Mouse (Mus musculus) erythroid progenitor cell, adult 5-6 weeks (primary cell): ENCODE measurements around the gene Tti1. TPM values are rescaled to one million over a fixed set of nuclear protein-coding genes. Genes with fewer than 3 reads are reported as not detected.
"Not testable (repeated sequence)": the region's sequence is repeated elsewhere in the genome, so short reads cannot be mapped to it uniquely, and the experiment has no call there.

Source experiments
- ATAC-seq: replicated peaks from 2 replicates; pipeline ENCODE4 v1.8.0; 2016; ENCODE audit warnings: moderate number of reproducible peaks, mild to moderate bottlenecking, moderate TSS enrichment, inconsistent platforms; ENCODE audit not compliant: poor library complexity, low FRiP score, severe bottlenecking
- total RNA-seq, 2 experiments: library from RNA; stranded (forward) in 1 of 2; stranded (reverse) in 1 of 2; fragments of 150-400 nt in 1 of 2; fragments of 186-747, 209-891 nt in 1 of 2; gene quantifications; 2 replicates each; pipeline versions ENCODE4 v1.2.3 to v1.2.4; 2015 to 2017; ENCODE audit warnings: low replicate concordance in 2 of 2

Tti1 gene
- total RNA-seq (2015; ENCODE audit: low replicate concordance) = 13.7 and 18.4 TPM in 2 replicates
- total RNA-seq (2017; ENCODE audit: low replicate concordance) = 9.2 and 16.4 TPM in 2 replicates

DNA sequence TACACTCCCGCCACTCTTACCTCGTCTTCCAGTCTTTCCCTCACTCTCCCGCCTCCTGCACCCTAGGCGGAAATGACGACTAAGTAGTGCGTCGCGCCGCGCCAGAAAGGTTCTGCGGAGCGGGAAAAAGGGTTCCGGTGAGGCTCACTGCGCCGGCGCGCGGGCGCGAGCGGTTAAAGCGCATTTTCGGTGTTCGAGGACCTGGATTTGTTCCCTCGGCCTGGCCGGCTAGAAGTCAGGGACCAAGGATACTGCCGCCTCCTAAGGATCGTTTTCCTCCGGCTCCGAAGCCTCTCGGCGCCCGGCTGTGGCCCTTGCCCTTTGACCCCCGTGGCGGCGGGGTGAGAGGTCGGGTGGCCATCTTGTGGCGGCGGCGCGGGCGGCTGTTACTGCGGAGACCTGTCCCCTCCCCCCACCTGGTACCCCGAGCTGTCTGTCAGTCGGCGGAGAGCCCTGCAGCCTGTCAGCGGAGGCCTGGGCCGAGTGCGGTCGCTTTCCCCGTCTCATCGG lies at the start of gene Tti1, which contains the start of gene Rprd1b:
Gene Tti1, minus strand, starts transcription at position 80 of the 510 bp plus-strand sequence.
Gene Rprd1b, plus strand, starts transcription at position 144 of the 510 bp plus-strand sequence.
- ATAC-seq = peak; percentile 92

DNA sequence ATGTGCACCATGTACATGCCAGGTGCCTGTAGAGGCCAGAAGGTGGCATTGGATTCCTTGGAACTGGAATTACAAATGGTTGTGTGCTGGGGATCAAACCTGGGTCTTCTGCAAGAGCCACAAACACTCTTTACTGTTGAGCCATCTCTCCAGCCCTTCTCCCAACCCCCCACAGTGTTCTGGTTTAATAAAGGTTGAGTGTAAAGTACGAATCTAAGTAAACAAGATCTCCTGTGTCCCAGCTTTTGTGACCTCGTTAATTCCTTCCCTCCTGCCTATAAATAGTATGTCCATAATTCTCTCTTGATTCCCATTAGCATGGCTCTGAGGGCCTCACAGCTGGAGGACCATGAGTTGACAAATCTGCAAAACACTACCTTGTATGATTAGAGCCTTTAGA lies 49.7 kb upstream of the Tti1 start:
- ATAC-seq = no peak

DNA sequence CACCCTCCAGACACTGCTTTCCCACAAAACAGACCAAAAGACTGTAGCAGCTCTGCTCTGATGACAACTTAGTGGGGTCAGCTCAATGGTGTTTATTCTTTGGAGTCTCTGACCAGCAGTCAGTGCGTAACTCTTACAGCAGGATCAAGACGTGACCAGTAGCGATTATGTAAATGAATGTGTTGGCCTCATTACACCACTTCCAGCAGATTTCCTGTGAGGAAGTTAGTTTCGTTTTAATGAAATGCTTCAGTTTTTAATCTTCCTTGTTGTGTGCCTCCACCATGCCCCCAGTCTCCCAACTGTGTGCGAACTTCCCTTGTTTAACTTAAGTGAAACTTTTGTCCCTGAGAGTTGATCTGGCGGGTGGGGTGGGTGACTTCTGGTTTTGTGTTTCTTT lies 48.5 kb upstream of the Tti1 start:
- ATAC-seq = no peak

DNA sequence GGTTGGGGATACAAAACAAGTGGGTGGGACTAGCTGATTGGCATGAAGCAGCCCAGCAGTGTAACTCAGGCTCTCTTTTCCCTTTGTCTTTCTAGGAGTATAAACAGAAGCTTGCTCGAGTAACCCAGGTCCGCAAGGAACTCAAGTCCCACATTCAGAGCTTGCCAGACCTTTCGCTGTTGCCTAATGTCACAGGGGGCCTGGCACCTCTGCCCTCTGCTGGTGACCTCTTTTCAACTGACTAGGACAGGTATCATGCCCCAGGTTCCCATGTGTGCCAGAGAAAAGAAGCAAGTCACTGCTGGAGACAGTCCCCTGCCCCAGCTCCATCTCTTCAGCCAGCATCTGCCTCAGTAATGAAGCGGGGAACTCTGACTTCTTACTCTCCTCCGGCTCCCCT lies 46.6 kb upstream of the Tti1 start:
- ATAC-seq = no peak

DNA sequence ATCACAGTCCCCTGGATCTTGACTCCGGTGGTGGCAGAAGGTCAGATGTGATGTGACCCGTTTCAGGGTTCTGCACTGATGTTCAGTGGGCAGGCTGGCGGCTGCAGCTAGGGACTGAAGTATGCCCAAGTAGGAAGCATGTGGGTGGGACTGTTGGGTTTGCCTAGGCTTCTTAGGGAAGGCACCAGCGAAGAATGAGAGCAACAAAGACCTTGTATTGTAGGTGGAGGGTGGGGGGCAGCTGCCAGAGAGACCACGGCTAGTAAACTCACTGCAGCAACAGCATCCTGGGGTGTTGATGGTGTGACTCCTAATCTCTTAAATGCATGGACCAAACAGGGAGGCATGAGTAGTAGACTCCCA lies 43.4 kb upstream of the Tti1 start:
- no peak for ATAC-seq

DNA sequence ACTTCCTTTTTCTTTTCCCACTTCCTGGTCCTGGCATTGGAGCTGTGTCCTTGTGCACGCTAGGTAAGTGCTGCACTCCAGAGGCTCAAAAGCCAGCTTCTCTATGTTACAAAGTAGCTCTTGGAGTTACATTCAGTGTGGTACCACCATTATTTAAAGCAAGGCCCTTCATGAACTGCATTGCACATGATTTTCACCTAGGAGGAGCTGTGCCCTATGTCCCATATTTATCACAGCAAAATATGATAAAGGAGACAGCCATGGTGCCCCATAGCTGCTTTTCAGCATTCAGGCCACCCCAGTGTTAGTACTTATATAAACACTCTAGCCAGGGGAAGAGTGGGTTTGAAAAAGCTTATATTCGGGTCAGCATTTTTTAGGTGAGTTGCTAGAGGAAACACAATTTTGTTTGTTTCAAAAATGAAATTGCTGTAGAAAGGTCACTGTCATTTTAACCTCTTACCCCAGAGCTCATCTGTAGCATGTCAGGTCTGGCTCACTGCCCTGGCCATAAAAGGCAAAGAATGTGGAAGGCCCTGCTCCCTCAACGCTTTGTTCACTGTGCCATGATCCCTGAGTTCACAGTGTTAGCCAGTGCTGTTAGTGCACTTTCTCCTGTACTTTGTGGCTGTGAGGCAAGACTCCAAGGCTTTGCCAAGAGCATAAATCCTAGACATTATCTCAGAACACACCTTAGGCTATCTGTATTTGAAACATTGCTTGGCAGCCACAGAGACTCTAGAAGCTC lies 42.8 kb upstream of the Tti1 start:
- ATAC-seq = no peak

GRCm38 (mm10) chr2:158068444-158068971 lies 40.3 kb upstream of the Tti1 start:
- ATAC-seq = no peak

- ATAC-seq = no peak
Measured at GRCm38 (mm10) chr2:158067260-158067824, 39.1 kb upstream of the Tti1 start.

DNA sequence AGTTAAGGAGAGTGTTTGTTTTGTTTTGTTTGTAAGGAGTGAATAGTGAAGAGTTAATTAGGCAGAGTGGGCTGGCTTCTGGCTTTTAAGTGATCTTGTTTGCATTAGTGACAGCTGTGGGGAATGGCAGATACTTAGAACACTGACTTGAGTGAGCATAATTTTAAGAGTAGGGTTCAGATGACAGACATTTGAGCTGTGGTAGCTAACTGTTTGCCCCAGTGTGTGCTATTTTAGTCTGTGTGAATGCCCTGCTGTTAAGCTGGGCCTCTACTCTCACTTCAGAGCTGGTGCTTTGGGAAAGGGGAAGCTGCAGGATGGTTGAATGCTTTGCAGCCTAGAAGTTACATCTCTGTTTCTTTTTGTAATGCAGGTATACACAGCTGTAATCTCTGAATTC lies 38.2 kb upstream of the Tti1 start:
- ATAC-seq = no peak

GRCm38 (mm10) chr2:158065064-158065463 lies 36.8 kb upstream of the Tti1 start:
- no peak for ATAC-seq

GRCm38 (mm10) chr2:158064571-158065048 lies 36.4 kb upstream of the Tti1 start:
- ATAC-seq = no peak

DNA sequence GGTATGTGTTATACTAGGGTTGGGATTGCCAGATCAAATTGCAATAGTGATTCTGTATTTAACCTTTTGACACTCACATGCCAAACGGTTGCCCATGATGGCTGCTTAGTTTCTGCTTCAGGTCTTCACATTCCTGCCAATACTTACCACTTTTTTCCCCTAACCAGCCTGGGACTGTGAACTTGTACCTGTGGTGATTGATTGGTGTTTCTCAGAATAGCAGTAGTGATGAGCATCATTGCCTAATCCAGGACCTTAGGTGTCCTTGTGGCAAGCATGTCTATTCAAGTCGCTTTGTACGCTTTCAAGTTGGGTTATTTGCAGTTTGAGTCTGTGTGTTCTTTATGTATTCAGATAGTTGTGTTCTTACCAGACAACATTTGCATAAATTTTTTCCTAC lies 34.8 kb upstream of the Tti1 start:
- no peak for ATAC-seq

GRCm38 (mm10) chr2:158059666-158060105 lies 31.5 kb upstream of the Tti1 start:
- ATAC-seq = no peak

DNA sequence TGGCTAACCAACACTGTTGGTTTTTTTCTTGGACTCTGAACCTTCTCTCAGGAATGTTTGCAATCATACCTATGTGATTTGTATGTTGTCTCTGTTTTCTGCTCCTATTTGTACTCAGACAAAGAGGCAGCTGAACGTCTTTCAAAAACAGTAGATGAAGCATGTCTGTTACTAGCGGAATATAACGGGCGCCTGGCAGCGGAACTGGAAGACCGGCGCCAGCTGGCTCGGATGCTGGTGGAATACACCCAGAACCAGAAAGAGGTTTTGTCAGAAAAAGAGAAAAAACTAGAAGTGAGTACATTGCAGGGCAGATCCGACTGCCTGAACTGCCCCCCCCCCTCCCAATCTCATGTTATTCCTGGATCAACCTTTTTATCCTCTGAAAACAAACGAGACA lies 30.3 kb upstream of the Tti1 start:
- ATAC-seq = no peak

DNA sequence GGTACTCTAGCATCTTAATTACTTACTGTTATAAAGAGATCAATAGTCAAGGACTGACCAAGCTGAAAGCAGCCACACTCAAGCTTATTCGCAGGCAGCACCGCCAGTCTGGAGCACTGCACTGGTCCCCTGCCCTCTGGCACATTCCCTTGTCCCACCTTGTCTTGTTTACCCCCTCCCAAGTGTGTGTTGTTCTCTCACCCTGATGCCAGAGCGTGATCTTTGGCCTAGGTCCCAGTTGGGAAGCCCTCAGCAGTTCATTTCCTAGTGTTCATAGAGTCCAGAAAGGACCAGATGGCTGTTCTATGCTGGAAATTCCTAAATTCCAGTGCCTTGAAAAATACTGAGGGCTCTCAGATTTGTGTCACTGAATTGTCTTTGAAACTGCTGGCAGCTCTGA lies 28.8 kb upstream of the Tti1 start:
- no peak for ATAC-seq

- ATAC-seq = not testable (repeated sequence)
Measured at GRCm38 (mm10) chr2:158055383-158055782, 27.1 kb upstream of the Tti1 start.

- ATAC-seq = no peak
Measured at GRCm38 (mm10) chr2:158054596-158054995, 26.4 kb upstream of the Tti1 start.

- ATAC-seq = no peak
Measured at GRCm38 (mm10) chr2:158050116-158050515, 21.9 kb upstream of the Tti1 start.

- no peak for ATAC-seq
Measured at GRCm38 (mm10) chr2:158048718-158049117, 20.5 kb upstream of the Tti1 start.

DNA sequence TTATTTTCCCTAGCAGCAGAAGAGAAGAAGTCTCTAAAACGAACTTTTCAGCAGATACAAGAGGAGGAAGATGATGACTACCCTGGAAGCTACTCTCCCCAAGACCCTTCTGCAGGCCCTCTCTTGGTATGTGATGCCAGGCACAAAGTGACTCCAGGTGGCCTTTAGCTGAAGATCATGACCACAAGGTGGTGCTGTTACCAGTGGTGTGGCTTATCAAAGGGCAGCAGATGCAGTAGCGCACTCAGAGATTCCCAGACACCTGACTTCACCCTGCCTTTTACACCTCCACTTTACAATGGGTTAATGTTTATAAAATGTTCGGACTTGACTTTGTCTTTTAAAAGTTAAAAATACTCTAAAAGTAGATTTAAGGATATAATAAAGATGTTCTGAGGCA lies 19.7 kb upstream of the Tti1 start:
- peak; percentile 98 for ATAC-seq

GRCm38 (mm10) chr2:158046186-158046585 lies 18.0 kb upstream of the Tti1 start:
- no peak for ATAC-seq
